Mouse (Mus musculus) bone marrow macrophage, adult 2 months (primary cell): ENCODE measurements around the gene Fam160a1.

Experiments
- CTCF ChIP-seq: IDR thresholded peaks from 2 replicates; pipeline ENCODE4 v1.5.1; 2012; ENCODE audit warnings: low read depth, mild to moderate bottlenecking, low read length, moderate library complexity
- POLR2A ChIP-seq: IDR thresholded peaks from 2 replicates; pipeline ENCODE4 v1.6.1; 2012; ENCODE audit warnings: mild to moderate bottlenecking, low read depth, low read length, borderline replicate concordance

DNA sequence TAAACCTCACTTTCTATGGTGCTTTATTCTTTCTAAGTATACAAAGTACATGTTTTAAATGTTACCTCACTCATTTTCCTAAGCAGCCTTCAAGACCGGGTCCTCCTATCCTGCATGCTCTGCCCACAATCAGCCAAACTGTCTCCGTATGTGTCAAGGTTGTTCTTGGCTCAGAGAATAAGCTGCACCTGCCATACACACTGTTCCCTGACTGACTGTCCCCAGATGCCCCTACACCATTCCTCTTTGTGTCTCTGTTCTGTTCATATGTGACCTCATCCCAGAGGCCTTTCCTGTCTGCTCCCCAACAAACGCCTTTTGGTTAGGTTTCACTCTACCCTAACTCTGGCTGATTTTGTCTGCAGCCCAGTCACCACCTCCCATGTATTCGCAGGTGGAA, 10.2 kb upstream of the Fam160a1 start:
- TF ChIP-seq POLR2A (no peak), CTCF (no peak)
